Mouse (Mus musculus) Patski (cell line): ENCODE data around the gene B4galt3. TPM values are rescaled to one million over a fixed set of nuclear protein-coding genes. Genes with fewer than 3 reads are reported as not detected.

ENCODE experiments used
- ATAC-seq: fragments of 100-300 bp; one replicate; pipeline ENCODE4 v1.8.0; 2021
- CTCF ChIA-PET: fragments of 350-600 bp; sonication (Branson Sonifier 250); formaldehyde crosslinking; loops from one replicate; lab custom pipeline; 2022; ENCODE audit warnings: inconsistent platforms; lab: Charles Lee
- POLR2A ChIA-PET: fragments of 350-600 bp; sonication (Branson Sonifier 250); formaldehyde crosslinking; loops from one replicate; lab custom pipeline; 2022; ENCODE audit warnings: antibody characterized with exemption, inconsistent platforms; lab: Charles Lee
- DNase-seq: peaks from one replicate; pipeline ENCODE4 v3.0.0-alpha.2; 2011; ENCODE audit warnings: low read depth, low spot score
- H3K27me3 ChIP-seq: fragments of 371-371 bp; one replicate; pipeline ENCODE4 v1.5.1; 2021
- CTCF ChIP-seq: fragments of 100-300 bp; IDR thresholded peaks from one replicate; pipeline ENCODE4 v1.5.1; 2021
- in situ Hi-C: fragments of 300-500 bp; cut with MboI; formaldehyde crosslinking; loops from 3 replicates; pipeline ENCODE4 v1.11.1; 2018; ENCODE audit warnings: low pct_unique_long_range_greater_than_20kb, mixed read lengths
- polyA plus RNA-seq: library from polyadenylated mRNA; unstranded; gene quantifications from one replicate; pipeline ENCODE4 v1.2.3, GENCODE M21; 2021

The B4galt3 gene
- polyA plus RNA-seq, 1 experiment from 2014 or later: 57.5 TPM

- no peak for ATAC-seq
- no peak for DNase-seq
- no peak for TF ChIP-seq CTCF
- in situ Hi-C loops: no loop called here
- no peaks in the 10 kb centered on the region for H3K27me3 ChIP-seq
- POLR2A ChIA-PET: interaction anchor here (0.6 to 1.0 kb wide), 2 partner anchors 35 to 60 kb away, joined by 3 read pairs; partner anchors contain the start of gene Usp21
- CTCF ChIA-PET: interaction anchor here (1.1 to 1.4 kb wide), 2 partner anchors 11 to 109 kb away, joined by 4 read pairs; no protein-coding TSS in a partner anchor
These were observed 42.2 kb upstream of the B4galt3 start for GRCm38 (mm10) chr1:171227879-171228278.

GRCm38 (mm10) chr1:171229750-171230149 is 40.4 kb upstream of the B4galt3 start:
- ATAC-seq: no peak
- TF ChIP-seq CTCF: no peak
- in situ Hi-C loops: no loop called here
- no peak for DNase-seq
- ChIA-PET CTCF (interaction anchor here (1.1 to 1.3 kb wide), 2 partner anchors 9 to 81 kb away, joined by 3 read pairs; no protein-coding TSS in a partner anchor), POLR2A (interaction anchor here (1.3 kb wide), 1 partner anchor 40 kb away, joined by 3 read pairs; the partner anchor contains the start of gene B4galt3)
- H3K27me3 ChIP-seq: no peaks in the 10 kb centered on the region

- POLR2A ChIA-PET: interaction anchor here (1.3 kb wide), 1 partner anchor 40 kb away, joined by 3 read pairs; the partner anchor contains the start of gene B4galt3
- CTCF ChIA-PET: interaction anchor here (1.3 kb wide), 1 partner anchor 8 kb away, joined by 3 read pairs; no protein-coding TSS in a partner anchor
These were observed 39.9 kb upstream of the B4galt3 start for GRCm38 (mm10) chr1:171230215-171230614.

GRCm38 (mm10) chr1:171231844-171232243 is 38.3 kb upstream of the B4galt3 start:
- no peak for TF ChIP-seq CTCF
- H3K27me3 ChIP-seq: no peaks in the 10 kb centered on the region
- CTCF ChIA-PET: interaction anchor here (1.1 to 1.6 kb wide), 2 partner anchors 11 to 16 kb away, joined by 3 read pairs; no protein-coding TSS in a partner anchor
- POLR2A ChIA-PET: interaction anchor here (0.7 to 1.2 kb wide), 6 partner anchors 9 to 118 kb away, joined by 3 to 7 read pairs (median 4); partner anchors contain the start of gene Cfap126
- DNase-seq: peak; percentile 62
- peak; percentile 55 for ATAC-seq
- in situ Hi-C loops: no loop called here

More at GRCm38 (mm10) chr1:171230215-171230614, 39.9 kb upstream of the B4galt3 start:
- ATAC-seq (no peak), DNase-seq (no peak)
- no peak for TF ChIP-seq CTCF
- H3K27me3 ChIP-seq: no peaks in the 10 kb centered on the region
- in situ Hi-C loops: no loop called here

- DNase-seq (no peak), ATAC-seq (no peak)
- in situ Hi-C loops: no loop called here
- ChIA-PET POLR2A (interaction anchor here (0.9 to 1.2 kb wide), 4 partner anchors 9 to 119 kb away, joined by 3 to 7 read pairs (median 4); partner anchors contain the start of gene Cfap126), CTCF (interaction anchor here (1.1 to 1.6 kb wide), 2 partner anchors 11 to 16 kb away, joined by 3 read pairs; no protein-coding TSS in a partner anchor)
- no peak for TF ChIP-seq CTCF
- no peaks in the 10 kb centered on the region for H3K27me3 ChIP-seq
These were observed 37.8 kb upstream of the B4galt3 start for GRCm38 (mm10) chr1:171232348-171232747.

- no peak for ATAC-seq
- no peaks in the 10 kb centered on the region for H3K27me3 ChIP-seq
- in situ Hi-C loops: no loop called here
- CTCF ChIA-PET: interaction anchor here (1.1 to 1.6 kb wide), 2 partner anchors 10 to 15 kb away, joined by 3 read pairs; no protein-coding TSS in a partner anchor
- TF ChIP-seq CTCF: no peak
- POLR2A ChIA-PET: interaction anchor here (0.9 to 1.8 kb wide), 4 partner anchors 10 to 84 kb away, joined by 3 to 6 read pairs (median 4); partner anchors contain the start of gene Ndufs2
- DNase-seq: no peak
These were observed 37.1 kb upstream of the B4galt3 start for GRCm38 (mm10) chr1:171232800-171233730.

GRCm38 (mm10) chr1:171234126-171234525 is 36.0 kb upstream of the B4galt3 start, which contains the start of gene Fcer1g:
Gene Fcer1g (minus strand): TSS chr1:171234365.
- in situ Hi-C loops: no loop called here
- ATAC-seq (no peak), DNase-seq (no peak)
- ChIA-PET CTCF (interaction anchor here (1.5 to 2.0 kb wide), 2 partner anchors 11 to 47 kb away, joined by 4 read pairs; partner anchors contain the start of gene Ppox), POLR2A (interaction anchor here (1.0 to 1.8 kb wide), 4 partner anchors 9 to 78 kb away, joined by 3 to 6 read pairs (median 4); partner anchors contain the start of genes Ndufs2 and Tomm40l)
- no peak for TF ChIP-seq CTCF
- no peaks in the 10 kb centered on the region for H3K27me3 ChIP-seq

GRCm38 (mm10) chr1:171234538-171234937 is 35.6 kb upstream of the B4galt3 start:
- ATAC-seq: no peak
- H3K27me3 ChIP-seq: no peaks in the 10 kb centered on the region
- no peak for DNase-seq
- ChIA-PET POLR2A (interaction anchor here (0.6 to 1.8 kb wide), 3 partner anchors 8 to 119 kb away, joined by 3 to 6 read pairs (median 4); partner anchors contain the start of gene Tomm40l), CTCF (interaction anchor here (1.0 to 2.0 kb wide), 4 partner anchors 11 to 123 kb away, joined by 3 to 6 read pairs (median 4); partner anchors contain the start of gene Ppox)
- TF ChIP-seq CTCF: no peak
- in situ Hi-C loops: no loop called here

GRCm38 (mm10) chr1:171235791-171236190 is 34.3 kb upstream of the B4galt3 start:
- no peak for DNase-seq
- H3K27me3 ChIP-seq: no peaks in the 10 kb centered on the region
- in situ Hi-C loops: no loop called here
- CTCF ChIA-PET: interaction anchor here (0.8 to 2.0 kb wide), 5 partner anchors 11 to 125 kb away, joined by 3 to 6 read pairs (median 3); partner anchors contain the start of genes Apoa2 and Ppox
- no peak for TF ChIP-seq CTCF
- ATAC-seq: no peak
- POLR2A ChIA-PET: no interaction called here
